Mouse (Mus musculus) c-Kit-positive CD71-negative TER-119-negative erythroid progenitor cells, embryonic 14.5 days (primary cell): ENCODE results near the gene Ccn6.
A peak's percentile ranks its signal among the peaks of the same experiment; 100 is the strongest.
"Not testable (repeated sequence)": the region's sequence is repeated elsewhere in the genome, so short reads cannot be mapped to it uniquely, and the experiment has no call there.

Experiments
- DNase-seq: peaks from one replicate; pipeline ENCODE4 v3.0.0-alpha.2; 2013; ENCODE audit warnings: low read depth

The Ccn6 gene

DNA sequence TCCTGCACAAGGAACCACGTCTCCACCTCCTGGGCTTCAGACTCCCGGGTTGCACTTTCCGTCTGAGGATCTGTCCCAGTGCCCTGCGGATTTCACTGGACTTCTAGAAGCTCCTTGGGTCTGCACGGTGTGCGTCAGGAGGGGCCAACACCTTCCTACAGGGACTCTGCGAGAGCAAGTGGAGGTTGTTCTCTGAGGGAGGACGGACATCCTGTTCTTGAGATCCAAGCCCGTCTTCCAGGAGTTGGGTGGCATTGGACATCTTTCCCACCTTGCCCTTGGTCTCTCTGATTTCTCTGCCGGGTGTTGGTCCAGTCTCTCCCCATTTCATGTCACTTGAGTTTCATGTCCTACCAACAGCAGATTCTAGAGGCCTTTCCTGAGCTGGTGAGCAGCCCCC, at the start of gene Ccn6:
Gene Ccn6 (minus strand): TSS at position 101 of the 400 bp plus-strand sequence.
- no peak for DNase-seq

DNA sequence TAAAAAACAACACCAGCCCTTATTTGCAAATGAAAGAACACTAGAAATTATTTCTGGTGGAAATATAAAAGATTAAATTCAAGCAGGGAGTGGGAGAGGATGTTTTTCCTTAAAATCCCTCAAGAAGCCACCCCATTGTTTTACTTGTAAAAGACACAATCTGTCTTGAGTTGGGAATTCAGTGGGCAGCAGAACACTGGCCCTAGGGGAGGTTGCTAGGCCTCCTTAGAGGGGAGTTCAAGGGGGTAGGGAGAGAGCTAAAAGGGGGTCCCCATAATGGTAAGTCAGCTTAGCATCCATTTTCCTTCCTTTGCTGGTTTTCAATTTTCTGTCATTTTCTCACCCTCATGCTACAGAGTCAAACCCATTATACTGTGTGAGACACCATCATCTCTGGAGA, 46.4 kb upstream of the Ccn6 start:
- no peak for DNase-seq

DNA sequence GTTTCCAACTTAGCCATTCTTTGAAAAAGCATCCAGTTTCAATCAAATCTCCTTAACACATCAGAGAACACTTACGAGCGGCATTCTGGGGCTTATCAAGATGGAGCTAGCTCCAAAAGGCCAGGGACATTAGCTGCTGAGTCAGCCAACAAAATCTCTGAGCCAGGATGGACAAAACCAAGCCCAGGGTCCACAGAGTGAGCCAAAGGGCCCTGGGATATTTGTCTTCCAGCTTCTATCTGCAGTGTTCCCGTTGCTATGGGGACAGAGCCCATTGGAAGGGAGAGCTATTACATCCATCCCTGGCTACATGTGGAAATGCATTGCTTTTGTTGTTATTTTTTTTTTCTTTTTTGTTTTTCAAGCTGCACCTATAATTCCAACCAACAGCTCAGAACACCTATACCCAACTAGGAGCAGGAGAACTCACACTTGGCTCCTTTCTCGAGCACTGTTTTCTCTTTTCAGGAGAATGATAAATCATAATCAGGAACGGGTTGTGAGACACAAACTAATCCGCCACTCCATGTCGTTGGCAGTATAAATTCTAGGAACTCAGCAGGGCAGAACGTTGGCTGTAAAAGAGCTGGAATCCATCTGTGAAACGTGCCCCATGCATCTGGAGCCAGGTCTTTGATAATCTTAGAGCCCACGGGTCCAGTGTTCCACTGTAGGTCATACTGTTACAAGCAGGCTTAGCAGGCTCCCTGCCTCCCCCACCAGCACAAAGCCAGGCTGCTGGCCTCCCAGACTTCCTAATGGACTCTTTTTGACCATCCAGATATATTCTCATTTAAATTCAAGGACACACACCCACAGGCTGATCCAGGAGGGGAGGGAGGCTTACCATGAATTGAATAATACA, 45.8 kb upstream of the Ccn6 start:
- DNase-seq = no peak

DNA sequence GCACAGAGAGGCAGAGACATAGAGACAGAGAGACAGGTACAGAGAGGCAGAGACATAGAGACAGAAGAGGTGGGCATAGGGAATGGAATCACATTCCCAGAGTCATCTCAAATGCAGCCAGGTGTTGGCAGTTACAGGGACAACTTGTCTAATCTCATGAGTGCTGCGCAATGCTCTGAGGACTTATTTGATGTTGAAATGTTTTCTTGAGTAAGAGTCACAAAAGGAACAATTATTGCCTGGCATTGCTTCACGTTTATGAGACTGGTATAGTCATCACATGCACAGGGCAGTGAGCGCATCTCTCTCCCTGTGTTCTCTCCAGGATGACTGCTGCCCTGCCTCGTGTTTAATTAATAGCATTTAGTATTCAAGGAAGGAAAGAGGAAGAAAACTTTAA, 45.1 kb upstream of the Ccn6 start:
- no peak for DNase-seq

DNA sequence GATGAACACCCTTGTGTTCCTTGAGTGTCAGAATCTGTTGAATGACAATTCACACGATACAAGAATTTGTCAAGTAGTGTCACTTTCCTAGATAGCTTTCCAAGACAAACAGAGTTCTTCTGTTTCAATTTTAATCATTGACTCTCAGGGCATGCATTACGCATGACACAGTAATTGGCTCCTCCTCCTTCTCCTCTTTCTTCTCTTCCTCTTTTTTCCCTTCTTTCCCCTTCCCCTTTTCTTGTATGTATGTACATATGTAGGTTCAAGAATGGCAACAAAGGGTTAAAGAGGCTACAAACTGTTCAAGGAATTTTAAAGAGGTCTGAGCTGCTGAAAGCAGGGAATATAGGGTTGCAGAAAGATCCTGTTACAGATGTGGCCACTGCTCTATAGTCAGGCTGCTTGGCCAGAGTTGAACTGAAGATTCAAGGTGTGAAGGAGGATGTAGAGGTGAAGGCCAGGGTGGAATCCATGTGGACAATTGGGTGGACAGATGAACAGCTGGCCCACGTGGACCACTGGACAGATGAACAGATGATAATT, 43.8 kb upstream of the Ccn6 start:
- no peak for DNase-seq

DNA sequence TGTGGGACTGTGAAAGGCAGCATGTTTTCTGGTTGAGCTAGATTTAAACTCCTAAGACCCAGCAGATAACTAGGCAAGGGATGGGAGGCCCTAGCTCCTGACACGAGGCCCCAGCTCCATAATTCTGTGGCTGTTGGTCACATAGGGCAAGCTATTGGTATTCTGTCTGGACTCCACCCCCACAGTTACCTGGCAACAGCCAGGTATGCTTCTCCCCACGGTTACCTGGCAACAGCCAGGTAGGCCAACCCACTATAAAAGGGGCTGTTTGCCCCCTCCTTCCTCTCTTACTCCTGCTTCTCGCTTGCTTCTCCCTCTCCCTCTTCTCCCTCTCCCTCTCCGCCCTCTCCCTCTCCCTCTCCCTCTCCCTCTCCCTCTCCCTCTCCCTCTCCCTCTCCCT, 38.9 kb upstream of the Ccn6 start:
- no peak for DNase-seq

DNA sequence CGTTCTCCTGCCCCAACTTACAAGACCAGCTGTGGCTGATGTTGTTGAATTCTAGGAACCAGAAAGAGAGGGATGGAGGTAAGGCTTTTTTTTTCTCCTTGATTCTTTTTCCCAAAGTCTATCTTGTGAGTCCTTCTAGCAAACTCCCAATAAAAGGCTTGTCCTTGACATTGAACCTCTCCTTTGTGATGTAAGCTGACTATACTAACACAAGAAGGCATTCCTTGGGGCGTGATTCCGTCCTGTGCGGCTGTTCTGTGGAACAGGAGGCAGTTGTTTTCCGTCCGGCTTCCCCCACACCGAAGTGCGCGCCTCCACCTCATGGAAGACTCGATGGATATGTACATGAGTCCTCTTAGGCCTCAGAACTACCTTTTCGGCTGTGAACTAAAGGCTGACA, 34.6 kb upstream of the Ccn6 start:
- not testable (repeated sequence) for DNase-seq

DNA sequence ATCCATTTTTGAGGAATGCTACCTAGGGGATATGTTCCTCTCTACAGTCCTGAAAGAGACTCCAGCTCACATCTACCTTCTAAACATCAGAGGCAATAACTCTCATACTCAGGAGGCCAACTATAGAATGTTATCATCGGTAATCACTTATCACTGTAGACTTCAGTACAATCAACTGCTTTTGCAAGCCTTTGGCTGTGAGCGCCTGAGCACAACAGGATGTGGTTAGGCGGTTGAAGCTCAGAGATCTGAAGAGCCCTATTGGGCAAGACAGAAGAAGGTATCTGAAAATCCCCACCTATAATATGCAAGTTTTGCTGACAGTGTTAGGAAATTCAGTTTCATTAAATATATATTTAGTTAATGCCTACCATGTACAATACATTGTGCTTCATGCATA, 29.1 kb upstream of the Ccn6 start:
- DNase-seq = no peak

DNA sequence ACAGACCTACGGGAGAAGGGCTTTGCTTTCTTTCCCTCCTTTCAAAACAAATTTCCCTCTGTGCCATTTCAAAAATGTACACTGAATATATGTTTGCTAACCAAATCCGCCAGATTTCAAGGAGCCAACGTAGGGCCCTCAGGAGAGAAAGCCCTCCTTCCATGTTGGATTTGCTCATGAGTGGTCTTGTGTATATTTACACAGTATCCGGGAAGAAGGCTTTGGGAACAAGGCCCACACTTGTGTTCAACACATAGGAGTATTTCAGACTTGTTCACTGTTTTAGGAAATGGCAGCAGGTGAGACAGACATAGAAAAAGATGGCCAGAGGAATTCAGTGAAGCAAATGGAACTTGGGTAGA, 21.9 kb upstream of the Ccn6 start:
- no peak for DNase-seq

DNA sequence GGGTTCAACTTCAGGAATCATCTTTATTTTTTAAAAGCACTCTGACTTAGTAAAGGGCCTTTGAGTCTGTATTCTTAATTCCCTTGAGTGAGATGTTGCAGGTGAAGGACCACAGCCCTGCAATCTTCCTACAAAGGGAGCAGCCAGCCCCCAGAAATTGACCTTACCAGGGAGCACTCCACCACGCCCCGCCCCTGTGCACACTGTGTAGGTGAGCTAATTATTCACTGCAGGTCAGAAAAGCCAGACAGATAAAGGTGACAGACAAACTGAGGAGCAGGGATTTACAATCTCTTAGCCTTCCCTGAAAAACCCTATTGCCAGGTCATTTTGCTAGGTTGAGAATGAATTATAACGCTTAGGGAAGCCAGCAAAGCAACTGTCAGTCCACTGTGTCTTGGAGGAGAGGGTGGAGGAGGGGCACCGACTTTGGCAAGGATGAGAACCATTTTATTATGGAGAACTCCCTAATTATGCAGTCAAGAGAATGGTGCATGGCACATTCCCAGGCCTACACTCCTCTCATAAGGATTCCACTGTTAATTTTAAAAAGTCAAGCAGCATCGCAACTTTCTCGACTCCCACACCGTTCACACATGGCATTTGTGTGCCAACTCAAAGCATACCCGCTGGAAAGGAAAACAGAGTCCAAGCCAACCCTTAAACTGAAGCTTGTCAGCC, 21.4 kb upstream of the Ccn6 start:
- DNase-seq = no peak

DNA sequence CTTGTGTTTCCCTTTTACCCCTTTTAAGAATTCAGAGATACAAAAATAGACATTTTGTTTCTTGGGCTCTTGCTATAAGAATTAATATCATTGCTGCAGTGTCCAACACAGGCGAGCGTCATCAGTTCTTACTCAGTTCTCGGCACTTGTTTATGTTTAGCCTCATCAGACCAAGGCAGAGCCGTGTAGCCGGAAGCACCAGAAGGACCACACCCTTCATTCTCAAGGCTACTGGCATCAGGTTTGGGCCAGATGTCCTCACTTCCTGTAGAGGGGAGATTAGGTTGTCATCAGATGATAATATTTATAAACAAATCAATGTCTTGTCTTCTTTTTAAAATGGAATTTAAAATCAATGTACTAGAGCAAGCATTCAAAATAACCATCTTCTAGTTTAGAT, 13.4 kb upstream of the Ccn6 start:
- no peak for DNase-seq

DNA sequence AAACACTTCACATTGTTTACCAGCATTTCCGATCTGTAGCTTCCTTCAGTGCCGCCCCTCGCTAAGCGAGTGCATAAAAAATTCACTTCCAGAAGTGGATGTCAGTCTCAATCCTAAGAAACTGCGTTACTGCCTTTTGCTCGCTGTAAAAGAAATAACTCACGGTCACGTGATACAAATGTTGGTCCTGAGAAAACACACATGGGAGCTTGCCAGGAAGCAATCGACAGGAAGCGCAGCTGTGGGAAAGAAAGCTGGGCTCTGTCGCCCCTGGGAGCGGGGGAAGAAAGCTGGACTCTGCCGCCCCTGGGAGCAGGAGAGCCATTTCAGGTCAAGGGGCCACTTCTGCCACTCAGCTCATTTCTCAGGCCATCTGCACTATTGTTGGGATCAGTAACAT, 9.5 kb upstream of the Ccn6 start:
- no peak for DNase-seq

DNA sequence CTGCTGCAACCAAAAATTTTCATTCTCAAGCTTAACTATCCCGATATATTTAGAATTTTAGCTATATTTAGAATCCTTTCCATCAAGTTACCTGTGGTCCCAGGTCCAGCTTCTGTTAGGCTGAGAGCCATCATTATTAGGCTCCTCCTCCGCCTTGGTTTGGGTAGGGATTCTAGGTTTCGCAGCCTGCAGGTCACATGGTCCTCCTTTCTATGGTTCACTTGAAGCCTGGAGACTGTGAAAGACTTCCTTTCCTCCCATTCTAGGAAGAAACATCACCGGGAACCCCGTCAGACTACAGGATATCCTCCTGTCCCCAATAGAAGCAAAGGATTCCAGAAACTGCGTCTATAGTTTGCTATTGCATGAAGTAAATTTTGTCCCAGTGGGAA, 8.9 kb upstream of the Ccn6 start:
- DNase-seq = no peak

DNA sequence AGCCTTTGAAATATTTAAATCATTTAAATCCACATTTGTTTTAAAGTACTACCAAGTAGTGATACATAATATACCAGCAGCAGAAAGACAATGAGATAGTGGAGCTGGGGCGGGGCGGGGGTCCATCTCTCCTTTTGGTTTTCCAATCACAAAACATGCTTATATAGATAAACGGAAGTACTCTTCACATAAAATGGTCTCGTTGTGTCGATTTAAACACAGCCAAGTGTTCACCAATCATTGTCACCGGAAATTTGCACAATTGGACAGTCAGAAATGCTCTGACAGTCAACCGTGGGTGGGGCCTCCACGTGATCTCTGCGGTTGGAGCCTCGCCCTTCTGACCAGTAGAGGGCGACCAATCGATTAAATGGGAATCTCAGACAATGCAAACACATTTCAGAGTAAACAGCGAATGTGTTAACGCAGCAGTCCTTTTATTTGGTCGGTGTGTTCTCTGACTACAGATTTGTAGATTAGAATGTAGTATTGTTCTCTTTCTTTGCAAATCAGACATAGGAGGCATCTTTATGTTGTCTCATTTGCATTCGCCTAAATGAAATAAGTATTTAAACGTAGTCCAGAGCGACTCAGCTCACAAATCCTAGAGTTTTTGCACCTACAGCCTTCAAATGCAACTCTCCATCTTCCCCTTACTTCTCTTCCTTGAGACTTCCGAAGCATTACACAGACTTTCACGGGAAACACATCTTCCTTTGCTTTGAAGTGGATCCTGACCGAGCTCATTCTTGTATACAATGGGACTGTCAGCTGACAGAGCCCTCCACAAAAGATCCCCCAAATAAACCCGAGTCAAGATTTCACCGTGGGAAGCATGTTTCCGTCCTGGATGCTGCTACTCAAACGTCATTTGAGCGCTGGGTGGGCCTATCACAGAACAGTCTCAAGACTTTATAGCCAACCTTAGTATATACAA, 8.3 kb upstream of the Ccn6 start:
- DNase-seq = peak; percentile 84

DNA sequence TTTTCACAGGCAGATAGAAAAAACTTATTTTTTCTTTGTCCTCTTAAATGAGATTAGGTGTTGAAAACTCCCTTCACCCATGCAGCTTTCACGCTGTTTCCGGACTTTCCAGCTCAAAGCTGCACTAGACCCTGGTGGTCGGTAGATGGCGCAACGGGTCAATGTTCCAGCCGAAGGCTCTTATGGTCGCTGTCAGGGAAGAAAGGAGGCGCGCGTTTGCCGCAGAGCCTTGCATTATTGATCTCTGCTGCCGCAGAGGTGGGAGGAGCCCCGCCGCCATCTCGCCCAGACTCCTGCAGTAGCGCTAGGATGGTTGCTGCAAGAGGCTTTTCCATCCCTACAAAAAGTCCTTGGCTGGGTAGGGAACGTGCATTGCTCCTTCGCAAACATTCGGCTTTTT, 7.5 kb upstream of the Ccn6 start:
- peak; percentile 85 for DNase-seq

DNA sequence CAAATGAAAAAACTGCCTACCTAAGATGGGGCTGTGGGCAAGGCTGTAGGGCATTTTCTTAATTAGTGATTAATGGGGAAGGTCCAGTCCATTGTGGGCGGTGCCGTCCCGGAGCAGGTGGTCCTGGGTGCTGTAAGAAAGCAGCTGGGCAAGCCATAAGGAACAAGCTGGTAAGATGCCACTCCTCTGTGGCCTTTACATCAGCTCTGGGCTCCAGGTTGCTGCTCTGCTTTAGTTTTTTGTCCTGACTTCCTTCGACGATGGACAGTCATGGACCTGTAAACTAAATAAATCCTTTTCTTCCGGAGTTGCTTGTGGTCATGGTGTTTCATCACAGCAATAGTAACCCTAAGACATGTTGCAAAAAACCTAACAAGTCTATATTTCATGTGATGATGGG, 7.1 kb upstream of the Ccn6 start:
- DNase-seq = no peak

DNA sequence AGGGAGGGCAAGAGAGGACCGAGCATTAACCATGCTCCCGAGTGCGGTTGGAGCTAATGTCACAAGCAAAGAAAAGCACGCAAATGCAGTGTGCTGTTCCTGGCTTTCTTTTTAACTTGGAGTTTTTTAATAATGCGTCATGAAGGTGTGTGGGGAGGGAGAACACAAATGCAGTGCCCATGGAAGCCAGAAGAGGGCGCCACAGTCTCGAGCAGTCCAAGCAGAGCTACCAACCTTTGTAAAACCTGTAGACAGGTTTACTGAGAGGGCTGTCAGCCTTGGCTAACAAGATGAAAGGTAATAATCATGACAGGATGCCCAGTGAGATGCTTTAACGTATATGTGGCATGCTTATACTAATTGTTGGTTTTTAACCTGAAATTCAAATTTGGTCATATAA, 6.6 kb upstream of the Ccn6 start:
- peak; percentile 42 for DNase-seq

DNA sequence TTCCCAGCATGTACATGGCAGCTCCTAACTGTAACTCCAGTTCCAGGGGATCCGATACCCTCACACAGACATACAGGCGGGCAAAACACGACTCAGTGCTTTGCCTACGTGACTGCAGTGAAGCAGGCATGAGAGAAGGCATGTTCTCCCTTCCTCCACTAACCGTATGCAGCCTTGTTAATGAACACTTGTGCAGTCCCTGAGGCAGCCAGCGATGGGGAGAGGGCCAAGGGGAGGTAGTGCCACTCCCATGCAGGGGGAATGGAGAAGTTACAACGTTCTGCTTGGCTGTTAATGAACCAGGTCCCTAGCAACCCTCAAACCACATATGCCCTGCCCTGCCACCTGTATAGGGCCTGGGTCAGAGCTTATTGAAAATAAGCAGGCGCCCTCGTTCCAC, 6.0 kb upstream of the Ccn6 start:
- no peak for DNase-seq

DNA sequence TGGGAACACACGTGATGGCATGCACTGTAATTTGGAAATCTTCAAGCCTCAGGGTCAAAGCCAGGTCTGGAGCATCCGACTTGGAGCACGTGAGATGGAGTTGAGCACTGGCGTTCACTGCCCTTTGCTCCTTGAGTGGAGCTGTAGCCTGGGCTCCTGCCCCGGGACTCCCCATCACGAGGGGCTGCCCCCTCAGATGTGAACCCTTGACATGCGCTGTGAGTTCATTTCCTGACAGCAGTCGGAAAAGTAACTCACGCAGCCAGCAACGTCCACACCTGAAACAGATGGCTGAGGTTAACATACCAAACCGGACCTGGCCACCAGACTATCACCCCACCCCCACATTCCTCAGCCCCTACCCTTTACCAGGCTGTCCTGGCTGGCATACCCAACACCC, 4.0 kb upstream of the Ccn6 start:
- no peak for DNase-seq

DNA sequence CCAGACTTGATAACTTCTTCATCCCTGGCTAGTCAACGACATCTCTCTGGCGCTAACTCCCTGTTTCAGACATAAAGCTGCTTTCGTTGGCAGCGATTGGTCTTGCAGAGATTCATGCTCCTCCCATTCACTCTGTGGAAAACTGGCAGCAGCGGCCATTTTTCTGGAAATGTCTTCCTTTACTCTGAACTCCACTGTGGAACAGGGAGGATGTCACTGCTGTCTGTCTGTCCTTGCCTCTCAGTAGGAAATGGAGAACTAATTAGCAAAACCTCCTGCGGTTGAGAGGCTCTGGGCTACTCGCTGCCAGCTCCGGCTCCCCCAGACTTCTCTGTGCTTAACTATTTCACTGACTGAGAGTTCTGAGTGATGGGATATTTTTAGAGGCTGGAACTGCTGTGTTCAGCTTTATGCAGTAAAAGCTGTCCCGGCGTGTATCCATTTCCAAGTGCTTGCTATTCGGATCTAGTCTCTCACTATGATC, 2.1 kb upstream of the Ccn6 start:
- DNase-seq = no peak

DNA sequence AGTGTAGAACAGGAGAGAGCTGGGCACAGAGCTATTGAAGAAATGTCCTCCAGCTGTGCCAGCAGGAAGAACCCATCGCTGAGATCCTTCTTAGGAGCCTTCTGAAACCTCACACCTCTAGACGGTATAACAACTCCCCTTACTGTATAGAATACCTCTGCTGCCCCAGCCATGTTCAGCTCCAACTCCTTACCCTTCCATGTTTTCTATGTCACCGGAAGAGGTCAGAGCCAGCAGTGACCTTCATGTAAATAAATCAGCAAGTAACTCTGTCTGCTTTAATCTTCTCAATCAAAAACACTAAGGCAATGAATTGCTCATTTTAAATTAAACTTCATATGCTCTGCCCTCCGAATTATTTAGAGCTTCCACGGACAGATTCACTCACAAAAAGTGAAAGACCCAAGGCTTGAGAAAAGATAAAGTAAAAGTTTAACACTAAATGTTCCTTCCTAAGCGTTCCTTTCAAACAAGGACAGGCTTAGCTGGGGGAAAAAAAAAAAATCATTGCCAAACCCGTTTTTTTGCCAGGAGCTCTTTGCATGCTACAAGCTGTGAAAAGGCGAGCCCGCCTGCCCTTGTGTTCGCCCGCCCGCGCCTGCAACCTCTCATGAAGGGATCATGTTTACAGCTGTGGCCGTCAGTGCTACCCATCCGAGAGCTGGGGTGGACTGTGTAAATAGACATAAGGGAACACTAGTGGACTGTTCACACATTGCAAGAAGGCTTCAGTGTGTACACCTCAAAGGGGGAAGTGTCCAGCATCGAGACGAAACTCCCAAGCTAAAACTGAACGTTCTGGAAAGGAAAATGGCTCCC, 719 bp downstream of the Ccn6 start:
- DNase-seq = no peak
